Comparison of ENCODE assay signal across 7 mouse cellular contexts in the genomic region with DNA sequence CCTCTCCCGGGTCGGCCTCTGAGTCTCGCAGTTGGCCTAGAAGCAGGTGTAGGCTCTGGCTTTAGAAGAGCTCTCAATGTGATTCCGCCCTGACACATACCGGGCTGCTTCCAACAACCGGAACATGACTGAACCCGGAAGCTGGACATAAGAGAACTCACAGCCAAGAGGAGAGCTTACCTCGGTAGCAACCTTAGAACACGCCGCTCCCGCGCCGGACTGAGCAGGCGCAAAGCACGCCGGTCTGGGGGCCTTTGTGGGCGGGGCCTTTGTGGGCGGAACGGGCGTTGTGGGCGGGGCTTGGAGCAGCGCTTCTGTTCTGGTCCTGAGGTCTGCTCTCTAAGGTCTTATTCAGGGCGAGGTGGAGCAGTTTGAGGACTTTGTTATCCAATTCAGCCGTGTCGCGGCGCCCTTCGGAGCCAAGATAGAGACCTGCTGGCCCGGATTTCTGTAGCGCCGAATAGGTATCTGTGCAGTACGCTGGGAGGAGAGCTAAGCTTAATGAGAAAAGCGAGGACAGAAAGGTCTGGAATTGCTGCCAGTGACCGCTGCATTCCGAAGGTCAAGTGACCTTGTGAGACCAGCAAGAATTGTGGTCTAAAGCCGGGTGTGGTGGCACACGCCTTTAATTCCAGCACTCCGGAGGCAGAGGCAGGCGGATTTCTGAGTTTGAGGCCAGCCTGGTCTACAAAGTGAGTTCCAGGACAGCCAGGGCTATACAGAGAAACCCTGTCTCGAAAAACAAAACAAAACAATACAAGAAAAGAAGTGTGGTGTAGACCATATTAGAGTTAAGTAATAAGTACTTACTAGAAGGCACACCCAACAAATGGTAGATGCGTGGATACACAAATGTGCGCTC. TPM values are rescaled to one million over a fixed set of nuclear protein-coding genes. Genes with fewer than 3 reads are reported as not detected.
DNase-seq lines count a peak whose midpoint lies in the region; ATAC-seq and TF ChIP-seq lines count a peak whose summit lies in the region.

Gene Tmem177, minus strand, starts transcription at position 256 of the 862 bp plus-strand sequence.

- peak within 1 kb of the TSS; percentile 69 for H3K4me2 ChIP-seq in embryonic facial prominence, embryonic 13.5 days
- H3K4me2 ChIP-seq in limb, embryonic 13.5 days (replicated peaks) = peak within 1 kb of the TSS; percentile 72
- H3K4me2 ChIP-seq in midbrain, embryonic 16.5 days (ENCODE audit: low read length) = peak within 1 kb of the TSS; percentile 71

- TF ChIP-seq POLR2A in heart, adult 2 months (IDR thresholded peaks at IDR 0.05; ENCODE audit: insufficient read depth, low read depth, low read length) = peak; percentile 82

- peaks cover 8% of the 10 kb centered on the region; the same call in 1 of the 2 replicates for H3K4me1 ChIP-seq in embryonic facial prominence, embryonic 13.5 days
- H3K4me1 ChIP-seq in heart, adult 2 months (ENCODE audit: control insufficient read depth, insufficient read depth, low read length) = peaks cover 1% of the 10 kb centered on the region; the same call in 1 of the 2 replicates
- H3K4me1 ChIP-seq in limb, embryonic 13.5 days = peaks cover 7% of the 10 kb centered on the region; the same call in 1 of the 2 replicates
- peaks cover 8% of the 10 kb centered on the region for H3K4me1 ChIP-seq in midbrain, embryonic 16.5 days (ENCODE audit: control insufficient read depth, insufficient read depth, low read length)

- no peaks in the 10 kb centered on the region for H3K9me3 ChIP-seq in embryonic facial prominence, embryonic 13.5 days
- H3K9me3 ChIP-seq in limb, embryonic 13.5 days = no peaks in the 10 kb centered on the region
- no peaks in the 10 kb centered on the region for H3K9me3 ChIP-seq in midbrain, embryonic 16.5 days (replicated peaks; ENCODE audit: control insufficient read depth, low read length, poor library complexity, severe bottlenecking)

- TF ChIP-seq CTCF in heart, adult 2 months (IDR thresholded peaks at IDR 0.05) = no peak

- peak; percentile 98 for DNase-seq in adrenal gland, postnatal 25 days
- peak; percentile 95 to 98 for DNase-seq in heart, adult 2 months
- DNase-seq in kidney, adult 8-10 months = peak; percentile 96 to 98
- DNase-seq in spleen, postnatal 10 days (ENCODE audit: low spot score in 2 of 2) = peak; percentile 97 to 98

- no peaks in the 10 kb centered on the region for H3K27me3 ChIP-seq in embryonic facial prominence, embryonic 13.5 days
- H3K27me3 ChIP-seq in heart, adult 2 months (ENCODE audit: control insufficient read depth, insufficient read depth, low read length) = no peaks in the 10 kb centered on the region
- H3K27me3 ChIP-seq in limb, embryonic 13.5 days = no peaks in the 10 kb centered on the region
- no peaks in the 10 kb centered on the region for H3K27me3 ChIP-seq in midbrain, embryonic 16.5 days (ENCODE audit: control insufficient read depth, insufficient read depth, low read depth, low read length)

- H3K4me3 ChIP-seq in embryonic facial prominence, embryonic 13.5 days = peak within 1 kb of the TSS; percentile 59
- peak within 1 kb of the TSS; percentile 62 for H3K4me3 ChIP-seq in heart, adult 2 months
- H3K4me3 ChIP-seq in limb, embryonic 13.5 days = peak within 1 kb of the TSS; percentile 57
- peak within 1 kb of the TSS; percentile 61 for H3K4me3 ChIP-seq in midbrain, embryonic 16.5 days (ENCODE audit: low read depth, low read length)

- peaks cover 28% of the 10 kb centered on the region for H3K36me3 ChIP-seq in embryonic facial prominence, embryonic 13.5 days
- H3K36me3 ChIP-seq in heart, adult 2 months (ENCODE audit: control insufficient read depth, insufficient read depth, low read length) = no peaks in the 10 kb centered on the region
- H3K36me3 ChIP-seq in limb, embryonic 13.5 days = peaks cover 28% of the 10 kb centered on the region
- H3K36me3 ChIP-seq in midbrain, embryonic 16.5 days (ENCODE audit: control insufficient read depth, insufficient read depth, low read length) = no peaks in the 10 kb centered on the region

- H3K79me2 ChIP-seq in heart, adult 2 months (replicated peaks; ENCODE audit: control insufficient read depth, insufficient read depth, low read length) = no peaks in the 10 kb centered on the region

- WGBS in embryonic facial prominence, embryonic 13.5 days = 12% methylated on average over 42 of the region's 42 CpGs
- WGBS in heart, adult 2 months = 9% methylated on average over 42 of the region's 42 CpGs
- WGBS in limb, embryonic 13.5 days = 13% methylated on average over 42 of the region's 42 CpGs
- WGBS in midbrain, embryonic 16.5 days = 12% methylated on average over 42 of the region's 42 CpGs

- 0 out of 2 replicates have a peak, but pooled peaks have one; percentile 32 for TF ChIP-seq EP300 in heart, adult 2 months (IDR thresholded peaks at IDR 0.05; ENCODE audit: insufficient read depth, low read depth, low read length)

- intact Hi-C loops in heart, adult 2 months (cut with DNase I) = loop anchor here (1.0 to 10.0 kb wide), 2 partner anchors 76 to 448 kb away; partner anchors contain the start of gene Ptpn4

- H3K27ac ChIP-seq in embryonic facial prominence, embryonic 13.5 days = peak within 1 kb of the TSS; percentile 35; the same call in 1 of the 2 replicates
- H3K27ac ChIP-seq in heart, adult 2 months = peak within 1 kb of the TSS; percentile 68
- no peak within 1 kb of the TSS for H3K27ac ChIP-seq in limb, embryonic 13.5 days
- peak within 1 kb of the TSS; percentile 70; the same call in 1 of the 2 replicates for H3K27ac ChIP-seq in midbrain, embryonic 16.5 days (ENCODE audit: low read length)

- H3K9ac ChIP-seq in embryonic facial prominence, embryonic 13.5 days = peak within 1 kb of the TSS; percentile 75
- peak within 1 kb of the TSS; percentile 59 for H3K9ac ChIP-seq in heart, adult 2 months (ENCODE audit: low read depth, low read length)
- peak within 1 kb of the TSS; percentile 63 for H3K9ac ChIP-seq in limb, embryonic 13.5 days
- H3K9ac ChIP-seq in midbrain, embryonic 16.5 days (ENCODE audit: low read depth, low read length) = peak within 1 kb of the TSS; percentile 71

- ATAC-seq in embryonic facial prominence, embryonic 13.5 days (ENCODE audit: insufficient number of reproducible peaks, insufficient read depth, low FRiP score, low TSS enrichment, low read depth) = peak; percentile 86
- peak; percentile 94 for ATAC-seq in limb, embryonic 13.5 days (ENCODE audit: low FRiP score, low read depth)
- peak; percentile 96 for ATAC-seq in midbrain, embryonic 16.5 days

RNA-seq across cellular contexts. Expression of gene Tmem177, which starts in this region (rescaled TPM):
- 9.0 and 10.8 TPM in 2 replicates for total RNA-seq in adrenal gland, postnatal 25 days (2021)
- 9.8 and 10.0 TPM in 2 replicates for polyA plus RNA-seq in embryonic facial prominence, embryonic 13.5 days (2015; fragmentation: Nextera tagmentation; extraction: Ambion mirVana)
- total RNA-seq in heart, adult 2 months (2021) = 10 to 100 TPM in 1 of 2 experiments, 1 to 10 TPM in 1; 9.8 to 10.6 TPM
- polyA plus RNA-seq in heart, adult 2 months (2012; rRNA removed) = 7.5 and 13.3 TPM in 2 replicates
- polyA plus RNA-seq in limb, embryonic 13.5 days (2015; fragmentation: Nextera tagmentation; extraction: Ambion mirVana) = 8.1 and 8.7 TPM in 2 replicates
- 6.9 and 8.4 TPM in 2 replicates for polyA plus RNA-seq in midbrain, embryonic 16.5 days (2015; fragmentation: Nextera tagmentation; extraction: Ambion mirVana)
